Mouse (Mus musculus): ENCODE measurements around the gene Maml3.

DNA sequence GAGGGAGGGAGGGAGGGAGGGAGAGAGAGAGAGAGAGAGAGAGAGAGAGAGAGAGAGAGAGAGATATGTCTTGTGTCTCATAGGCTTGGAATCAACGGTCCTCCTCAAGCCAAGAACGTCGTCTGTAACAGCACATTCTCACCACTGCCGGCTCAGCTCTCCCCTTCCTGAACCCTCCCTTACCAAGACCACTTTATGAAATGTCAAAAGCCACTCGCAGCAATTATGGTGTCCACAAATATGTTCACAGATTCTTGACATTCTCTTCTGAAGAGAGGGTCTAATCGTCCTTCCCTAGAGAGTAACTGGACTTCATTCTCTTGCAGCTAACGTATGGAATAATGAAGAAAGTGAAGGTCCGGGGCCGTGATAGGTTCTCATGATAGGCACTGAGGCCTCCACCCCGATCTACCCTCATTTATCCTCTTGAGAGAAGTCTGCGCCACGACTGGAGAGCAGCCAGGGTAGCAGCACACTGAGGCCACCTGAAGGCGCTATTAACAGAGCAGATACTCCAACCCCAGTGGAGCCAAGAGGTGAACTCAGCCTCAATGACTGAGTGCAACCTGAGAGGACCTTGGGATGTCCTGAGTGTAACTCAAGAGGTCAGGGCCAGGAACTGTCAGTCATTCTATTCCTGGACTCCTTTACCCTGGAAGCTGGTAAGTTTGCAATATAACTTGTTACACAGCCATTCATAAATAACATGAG is 264.6 kb downstream of the Maml3 start:
- TF ChIP-seq CTCF (conservative IDR thresholded peaks at IDR 0.05 in 1 of 2, IDR thresholded peaks at IDR 0.05 in 1 of 2; ENCODE audit: low read depth in 2 of 2, low read length in 2 of 2) (no peak), EP300 (IDR thresholded peaks at IDR 0.05; ENCODE audit: low read length) (no peak), MEF2A (IDR thresholded peaks at IDR 0.05; ENCODE audit: borderline replicate concordance, low read depth, low read length) (no peak), POLR2A (IDR thresholded peaks at IDR 0.05; ENCODE audit: low read depth, low read length) (no peak), CHD2 (IDR thresholded peaks at IDR 0.05; ENCODE audit: low read length) (no peak), TBP (conservative IDR thresholded peaks at IDR 0.05; ENCODE audit: low read depth, low read length) (no peak), USF1 (IDR thresholded peaks at IDR 0.05; ENCODE audit: low read depth, low read length) (no peak), MAZ (IDR thresholded peaks at IDR 0.05; ENCODE audit: low read depth, low read length) (no peak), TCF12 (IDR thresholded peaks at IDR 0.05; ENCODE audit: low read depth, low read length) (no peak), NELFE (IDR thresholded peaks at IDR 0.05; ENCODE audit: low read depth, low read length) (no peak), GABPA (IDR thresholded peaks at IDR 0.05; ENCODE audit: insufficient replicate concordance, low read depth, low read length) (no peak), MAFK (IDR thresholded peaks at IDR 0.05; ENCODE audit: insufficient replicate concordance, low read length) (no peak), MYC (IDR thresholded peaks at IDR 0.05; ENCODE audit: low read depth, low read length) (no peak), NRF1 (IDR thresholded peaks at IDR 0.05; ENCODE audit: low read depth, low read length) (no peak)

Measured in CH12.LX (cell line).